Mouse (Mus musculus): ENCODE measurements around the gene Apeh.

DNA sequence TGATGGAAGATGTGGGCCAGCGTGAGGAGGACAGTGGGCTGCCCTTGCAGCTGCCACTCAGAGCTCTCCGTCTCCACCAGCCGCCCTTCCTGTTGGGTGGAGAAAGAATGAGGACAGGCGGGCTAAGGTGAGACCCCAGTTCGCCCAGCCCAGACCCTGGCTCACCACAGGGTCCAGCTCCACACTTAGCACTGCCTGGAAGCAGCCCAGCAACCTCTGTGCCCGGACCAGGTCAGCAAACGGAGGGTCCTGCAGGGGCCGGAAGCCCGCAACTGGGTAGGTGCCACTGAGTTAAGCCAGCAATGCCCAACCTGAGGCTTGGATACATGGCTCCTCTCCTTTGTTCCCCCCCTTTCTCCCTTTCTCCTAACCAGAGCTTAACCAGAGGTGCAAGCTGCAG lies 25.4 kb downstream of the Apeh start:
- TF ChIP-seq CTCF (IDR thresholded peaks at IDR 0.05; ENCODE audit: control insufficient read depth, insufficient read depth, insufficient replicate concordance, low read depth, low read length) (no peak), POLR2A (IDR thresholded peaks at IDR 0.05; ENCODE audit: control insufficient read depth, low read depth, low read length) (no peak)

Measured in testis, adult 2 months (tissue).